Mouse (Mus musculus): ENCODE data around the gene Ap4b1.
"Not testable (repeated sequence)": the region's sequence is repeated elsewhere in the genome, so short reads cannot be mapped to it uniquely, and the experiment has no call there.

Ap4b1 gene

GRCm38 (mm10) chr3:103801631-103802531 lies 7.4 kb upstream of the Ap4b1 start:
- DNase-seq: peak; percentile 71

GRCm38 (mm10) chr3:103802861-103803260 lies 6.5 kb upstream of the Ap4b1 start:
- DNase-seq: no peak

- DNase-seq: no peak
Measured at GRCm38 (mm10) chr3:103805671-103806070, 3.6 kb upstream of the Ap4b1 start.

- no peak for DNase-seq
Measured at GRCm38 (mm10) chr3:103809799-103810150, 455 bp downstream of the Ap4b1 start.

- no peak for DNase-seq
Measured at GRCm38 (mm10) chr3:103810967-103811366, 1.6 kb downstream of the Ap4b1 start.

- no peak for DNase-seq
Measured at GRCm38 (mm10) chr3:103827548-103827947, 18.2 kb downstream of the Ap4b1 start.

- DNase-seq: no peak
Measured at GRCm38 (mm10) chr3:103829036-103829435, 19.7 kb downstream of the Ap4b1 start.

GRCm38 (mm10) chr3:103830681-103831080 lies 21.4 kb downstream of the Ap4b1 start:
- not testable (repeated sequence) for DNase-seq

GRCm38 (mm10) chr3:103831146-103831545 lies 21.8 kb downstream of the Ap4b1 start:
- DNase-seq: no peak

- no peak for DNase-seq
Measured at GRCm38 (mm10) chr3:103832426-103832825, 23.1 kb downstream of the Ap4b1 start, which contains the start of gene Bcl2l15. Gene Bcl2l15, plus strand, starts transcription at chr3:103832601.

GRCm38 (mm10) chr3:103834001-103834400 lies 24.7 kb downstream of the Ap4b1 start:
- DNase-seq: no peak

- no peak for DNase-seq
Measured at GRCm38 (mm10) chr3:103835272-103835950, 26.1 kb downstream of the Ap4b1 start.

- DNase-seq: no peak
Measured at GRCm38 (mm10) chr3:103835951-103836310, 26.6 kb downstream of the Ap4b1 start.

GRCm38 (mm10) chr3:103836453-103836852 lies 27.1 kb downstream of the Ap4b1 start:
- DNase-seq: no peak

GRCm38 (mm10) chr3:103839711-103840110 lies 30.4 kb downstream of the Ap4b1 start:
- no peak for DNase-seq

GRCm38 (mm10) chr3:103840195-103840594 lies 30.9 kb downstream of the Ap4b1 start:
- DNase-seq: not testable (repeated sequence)

- not testable (repeated sequence) for DNase-seq
Measured at GRCm38 (mm10) chr3:103840946-103841345, 31.6 kb downstream of the Ap4b1 start.

GRCm38 (mm10) chr3:103850644-103851363 lies 41.5 kb downstream of the Ap4b1 start:
- DNase-seq: no peak

GRCm38 (mm10) chr3:103851481-103851880 lies 42.2 kb downstream of the Ap4b1 start:
- no peak for DNase-seq

GRCm38 (mm10) chr3:103851882-103852281 lies 42.6 kb downstream of the Ap4b1 start:
- no peak for DNase-seq

GRCm38 (mm10) chr3:103852565-103853299 lies 43.4 kb downstream of the Ap4b1 start:
- peak; percentile 18 for DNase-seq

- no peak for DNase-seq
Measured at GRCm38 (mm10) chr3:103853804-103854203, 44.5 kb downstream of the Ap4b1 start.

All from right cerebral cortex, adult 18-20 months (tissue).